Mouse (Mus musculus): Measurements from ENCODE around the gene Apof.

GRCm38 (mm10) chr10:128309654-128310053 lies 41.2 kb downstream of the Apof start:
- TF ChIP-seq CTCF (IDR thresholded peaks at IDR 0.05; ENCODE audit: borderline replicate concordance, control insufficient read depth, extremely low read depth, insufficient read depth, low read length, poor library complexity): no peak
- TF ChIP-seq POLR2A (IDR thresholded peaks at IDR 0.05; ENCODE audit: control insufficient read depth, extremely low read depth, insufficient read depth, low read length, poor library complexity): no peak

Measured in thymus, adult 2 months (tissue).